Mouse (Mus musculus) hindbrain, postnatal 0 days (tissue): ENCODE measurements around the gene Kndc1. TPM values are rescaled to one million over a fixed set of nuclear protein-coding genes. Genes with fewer than 3 reads are reported as not detected.
A peak's percentile ranks its signal among the peaks of the same experiment; 100 is the strongest.

Experiments used
- ATAC-seq: fragments of 200-750 bp; cut with Nextera tagmentation; 2 replicates; pipeline ENCODE4 v1.8.0; 2017; ENCODE audit warnings: mild to moderate bottlenecking, moderate TSS enrichment, moderate library complexity
- DNase-seq: peaks from one replicate; pipeline ENCODE4 v3.0.0-alpha.2; 2015; ENCODE audit warnings: low spot score
- H3K27ac ChIP-seq: fragments of 300-500 bp; sonication (generic); 2 replicates; pipeline ENCODE4 v1.5.1; 2014; ENCODE audit warnings: mild to moderate bottlenecking
- H3K27me3 ChIP-seq: fragments of 300-500 bp; sonication (generic); 2 replicates; pipeline ENCODE4 v1.6.1; 2014; ENCODE audit warnings: low read length, mixed read lengths; ENCODE audit not compliant: insufficient read depth
- H3K36me3 ChIP-seq: fragments of 300-500 bp; sonication (generic); 2 replicates; pipeline ENCODE4 v1.6.1; 2014; ENCODE audit warnings: low read length, mixed read lengths; ENCODE audit not compliant: insufficient read depth
- H3K4me1 ChIP-seq: fragments of 300-500 bp; sonication (generic); 2 replicates; pipeline ENCODE4 v1.6.1; 2014; ENCODE audit warnings: antibody characterized with exemption, low read length, mixed read lengths; ENCODE audit not compliant: insufficient read depth
- H3K4me2 ChIP-seq: fragments of 300-500 bp; sonication (generic); 2 replicates; pipeline ENCODE4 v1.6.1; 2014; ENCODE audit warnings: low read depth, mild to moderate bottlenecking, low read length, moderate library complexity, mixed read lengths
- H3K4me3 ChIP-seq: fragments of 300-500 bp; sonication (generic); 2 replicates; pipeline ENCODE4 v1.5.1; 2014; ENCODE audit warnings: low read length
- H3K9ac ChIP-seq: fragments of 300-500 bp; sonication (generic); replicated peaks from 2 replicates; pipeline ENCODE4 v1.6.1; 2014; ENCODE audit warnings: mild to moderate bottlenecking, low read length, moderate library complexity, mixed read lengths
- H3K9me3 ChIP-seq: fragments of 300-500 bp; sonication (generic); 2 replicates; pipeline ENCODE4 v1.6.1; 2016; ENCODE audit warnings: low read length, mixed read lengths
- CTCF ChIP-seq: IDR thresholded peaks from 2 replicates; pipeline ENCODE4 v1.5.1; 2016; ENCODE audit warnings: antibody characterized with exemption, control low read depth, low read depth
- WGBS: fragments of 180-500 bp; shearing (Covaris S2); extraction: QIAGEN DNeasy Blood & Tissue Kit; methylation state at CpG from one replicate; pipeline ENCODE4 v1.1.7; 2014; 5-methylcytosine and 5-hydroxymethylcytosine counted together
- polyA plus RNA-seq: library from polyadenylated mRNA; unstranded; fragments of >200 nt; fragmentation: Nextera tagmentation; extraction: Ambion mirVana; gene quantifications from 2 replicates; pipeline ENCODE4 v1.2.1, GENCODE M21; 2015
- total RNA-seq: library from RNA; depleted of rRNA; stranded (reverse); fragments of >200 nt; gene quantifications from 2 replicates; pipeline ENCODE4 v1.2.3, GENCODE M21; 2014

Kndc1 gene
- total and polyA plus RNA-seq, 2 experiments from 2014 or later: 12.8 to 53.6 TPM

- Histone ChIP-seq H3K27ac (no peak overlapping the region), H3K4me2 (no peak overlapping the region), H3K36me3 (no peaks in the 10 kb centered on the region), H3K27me3 (peaks cover 7% of the 10 kb centered on the region; the same call in 1 of the 2 replicates), H3K9ac (0 out of 2 replicates have a peak overlapping the region, but pooled peaks have one; percentile 21), H3K9me3 (no peaks in the 10 kb centered on the region), H3K4me1 (peaks cover 10% of the 10 kb centered on the region; the same call in 1 of the 2 replicates), H3K4me3 (no peak overlapping the region)
- 48% methylated on average over 11 of the region's 11 CpGs for WGBS
- DNase-seq: no peak
- no peak for TF ChIP-seq CTCF
- ATAC-seq: no peak
Measured at GRCm38 (mm10) chr7:139910204-139910835, 15.8 kb downstream of the Kndc1 start.

- Histone ChIP-seq H3K4me3 (peak overlapping the region; percentile 2; the same call in 1 of the 2 replicates), H3K9ac (no peak overlapping the region), H3K27me3 (peaks cover 7% of the 10 kb centered on the region; the same call in 1 of the 2 replicates), H3K4me1 (peaks cover 10% of the 10 kb centered on the region; the same call in 1 of the 2 replicates), H3K27ac (no peak overlapping the region), H3K36me3 (no peaks in the 10 kb centered on the region), H3K9me3 (no peaks in the 10 kb centered on the region), H3K4me2 (peak overlapping the region; percentile 43)
- TF ChIP-seq CTCF: no peak
- WGBS: 19% methylated on average over 29 of the region's 29 CpGs
- DNase-seq: peak; percentile 34
- ATAC-seq: peak; percentile 50
Measured at GRCm38 (mm10) chr7:139914141-139915047, 19.9 kb downstream of the Kndc1 start.

- Histone ChIP-seq H3K27ac (no peak overlapping the region), H3K4me2 (peak overlapping the region; percentile 23; the same call in 1 of the 2 replicates), H3K4me1 (peaks cover 10% of the 10 kb centered on the region; the same call in 1 of the 2 replicates), H3K9ac (no peak overlapping the region), H3K36me3 (no peaks in the 10 kb centered on the region), H3K4me3 (no peak overlapping the region), H3K9me3 (no peaks in the 10 kb centered on the region), H3K27me3 (peaks cover 7% of the 10 kb centered on the region; the same call in 1 of the 2 replicates)
- whole genome bisulfite sequencing: 7% methylated on average over 14 of the region's 14 CpGs
- ATAC-seq: no peak
- no peak for TF ChIP-seq CTCF
- peak; percentile 17 for DNase-seq
Measured at GRCm38 (mm10) chr7:139915646-139916257, 21.3 kb downstream of the Kndc1 start.

GRCm38 (mm10) chr7:139916345-139916744 lies 21.8 kb downstream of the Kndc1 start:
- Histone ChIP-seq H3K9ac (no peak overlapping the region), H3K27ac (no peak overlapping the region), H3K9me3 (no peaks in the 10 kb centered on the region), H3K36me3 (no peaks in the 10 kb centered on the region), H3K27me3 (peaks cover 4% of the 10 kb centered on the region; the same call in 1 of the 2 replicates), H3K4me1 (peaks cover 10% of the 10 kb centered on the region; the same call in 1 of the 2 replicates), H3K4me2 (no peak overlapping the region), H3K4me3 (no peak overlapping the region)
- no peak for ATAC-seq
- peak; percentile 60 for TF ChIP-seq CTCF
- 0% methylated on average over 1 of the region's 1 CpGs for WGBS
- DNase-seq: peak; percentile 77

GRCm38 (mm10) chr7:139918262-139918661 lies 23.8 kb downstream of the Kndc1 start:
- no peak for TF ChIP-seq CTCF

GRCm38 (mm10) chr7:139930732-139931131 lies 36.2 kb downstream of the Kndc1 start:
- DNase-seq (peak; percentile 74), ATAC-seq (peak; percentile 80)
- no peak overlapping the region for H3K4me2 ChIP-seq
- H3K9ac ChIP-seq: no peak overlapping the region
- H3K27ac ChIP-seq: no peak overlapping the region
- peak; percentile 84 for TF ChIP-seq CTCF
- H3K9me3 ChIP-seq: no peaks in the 10 kb centered on the region
- no peak overlapping the region for H3K4me3 ChIP-seq
- H3K36me3 ChIP-seq: peaks cover 16% of the 10 kb centered on the region; the same call in 1 of the 2 replicates
- H3K4me1 ChIP-seq: no peaks in the 10 kb centered on the region
- H3K27me3 ChIP-seq: no peaks in the 10 kb centered on the region
- WGBS: 20% methylated on average over 11 of the region's 11 CpGs

More at GRCm38 (mm10) chr7:139918262-139918661, 23.8 kb downstream of the Kndc1 start:
- no peak overlapping the region for H3K4me3 ChIP-seq
- no peak overlapping the region for H3K27ac ChIP-seq
- DNase-seq (no peak), ATAC-seq (no peak)
- no peak overlapping the region for H3K4me2 ChIP-seq
- H3K4me1 ChIP-seq: peaks cover 10% of the 10 kb centered on the region; the same call in 1 of the 2 replicates
- no peak overlapping the region for H3K9ac ChIP-seq
- 74% methylated on average over 4 of the region's 4 CpGs for WGBS
- H3K27me3 ChIP-seq: peaks cover 1% of the 10 kb centered on the region; the same call in 1 of the 2 replicates
- no peaks in the 10 kb centered on the region for H3K36me3 ChIP-seq
- H3K9me3 ChIP-seq: no peaks in the 10 kb centered on the region
